Mouse (Mus musculus) neural tube, embryonic 15.5 days (tissue): ENCODE measurements around the gene Pi16. TPM values are rescaled to one million over a fixed set of nuclear protein-coding genes. Genes with fewer than 3 reads are reported as not detected.

Experiments used
- ATAC-seq: fragments of 200-750 bp; cut with Nextera tagmentation; 2 replicates; pipeline ENCODE4 v1.8.0; 2017; ENCODE audit warnings: mild to moderate bottlenecking, moderate TSS enrichment, moderate library complexity; ENCODE audit not compliant: low FRiP score
- H3K27ac ChIP-seq: fragments of 300-500 bp; sonication (generic); replicated peaks from 2 replicates; pipeline ENCODE4 v1.5.1; 2015; ENCODE audit warnings: mild to moderate bottlenecking, inconsistent platforms
- H3K27me3 ChIP-seq: fragments of 300-500 bp; sonication (generic); replicated peaks from 2 replicates; pipeline ENCODE4 v1.6.1; 2015; ENCODE audit warnings: inconsistent platforms
- H3K36me3 ChIP-seq: fragments of 300-500 bp; sonication (generic); 2 replicates; pipeline ENCODE4 v1.6.1; 2015; ENCODE audit warnings: inconsistent platforms
- H3K4me1 ChIP-seq: fragments of 300-500 bp; sonication (generic); 2 replicates; pipeline ENCODE4 v1.6.1; 2015; ENCODE audit warnings: inconsistent platforms
- H3K4me2 ChIP-seq: fragments of 300-500 bp; sonication (generic); 2 replicates; pipeline ENCODE4 v1.6.1; 2015; ENCODE audit warnings: inconsistent platforms, mild to moderate bottlenecking, moderate library complexity
- H3K4me3 ChIP-seq: fragments of 300-500 bp; sonication (generic); replicated peaks from 2 replicates; pipeline ENCODE4 v1.5.1; 2015; ENCODE audit warnings: mild to moderate bottlenecking, inconsistent platforms
- H3K9ac ChIP-seq: fragments of 300-500 bp; sonication (generic); replicated peaks from 2 replicates; pipeline ENCODE4 v1.6.1; 2015; ENCODE audit warnings: mild to moderate bottlenecking, inconsistent platforms
- H3K9me3 ChIP-seq: fragments of 300-500 bp; sonication (generic); replicated peaks from 2 replicates; pipeline ENCODE4 v1.6.1; 2016; ENCODE audit warnings: inconsistent platforms
- WGBS: fragments of 180-500 bp; shearing (Covaris S2); methylation state at CpG from one replicate; pipeline ENCODE4 v1.1.7; 2015; ENCODE audit warnings: mixed read lengths; 5-methylcytosine and 5-hydroxymethylcytosine counted together
- polyA plus RNA-seq: library from polyadenylated mRNA; unstranded; fragments of >200 nt; fragmentation: Nextera tagmentation; extraction: Ambion mirVana; gene quantifications from 2 replicates; pipeline ENCODE4 v1.2.1, GENCODE M21; 2015

Pi16 gene
- polyA plus RNA-seq, 1 experiment from 2014 or later: 2.8 TPM

DNA sequence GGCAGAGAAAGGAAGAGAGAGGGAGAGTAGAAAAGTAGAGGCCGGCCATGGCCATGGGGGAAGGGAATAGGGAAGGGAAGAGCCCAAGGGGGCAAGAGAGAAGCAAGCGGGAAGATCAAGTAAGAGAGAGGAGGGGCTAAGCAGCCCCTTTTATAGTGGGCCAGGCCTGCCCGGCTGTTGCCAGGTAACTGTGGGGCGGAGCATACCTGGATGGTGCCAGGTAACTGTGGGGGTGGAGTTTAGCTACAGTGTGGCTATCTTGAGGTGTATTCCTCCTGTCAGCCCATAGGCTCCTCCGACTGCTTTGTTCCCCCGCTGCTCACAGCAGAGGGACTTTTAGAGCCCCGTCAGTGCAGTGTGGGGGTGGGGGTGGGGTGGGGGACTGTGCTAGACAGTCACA, 51.2 kb downstream of the Pi16 start:
- Histone ChIP-seq H3K27ac (no peak overlapping the region), H3K9ac (no peak overlapping the region), H3K27me3 (no peaks in the 10 kb centered on the region), H3K36me3 (no peaks in the 10 kb centered on the region), H3K9me3 (no peaks in the 10 kb centered on the region), H3K4me3 (no peak overlapping the region), H3K4me1 (0 out of 2 replicates have a peak, but pooled peaks cover 7% of the 10 kb centered on the region), H3K4me2 (no peak overlapping the region)
- no peak for ATAC-seq
- WGBS: 13% methylated on average over 7 of the region's 7 CpGs

DNA sequence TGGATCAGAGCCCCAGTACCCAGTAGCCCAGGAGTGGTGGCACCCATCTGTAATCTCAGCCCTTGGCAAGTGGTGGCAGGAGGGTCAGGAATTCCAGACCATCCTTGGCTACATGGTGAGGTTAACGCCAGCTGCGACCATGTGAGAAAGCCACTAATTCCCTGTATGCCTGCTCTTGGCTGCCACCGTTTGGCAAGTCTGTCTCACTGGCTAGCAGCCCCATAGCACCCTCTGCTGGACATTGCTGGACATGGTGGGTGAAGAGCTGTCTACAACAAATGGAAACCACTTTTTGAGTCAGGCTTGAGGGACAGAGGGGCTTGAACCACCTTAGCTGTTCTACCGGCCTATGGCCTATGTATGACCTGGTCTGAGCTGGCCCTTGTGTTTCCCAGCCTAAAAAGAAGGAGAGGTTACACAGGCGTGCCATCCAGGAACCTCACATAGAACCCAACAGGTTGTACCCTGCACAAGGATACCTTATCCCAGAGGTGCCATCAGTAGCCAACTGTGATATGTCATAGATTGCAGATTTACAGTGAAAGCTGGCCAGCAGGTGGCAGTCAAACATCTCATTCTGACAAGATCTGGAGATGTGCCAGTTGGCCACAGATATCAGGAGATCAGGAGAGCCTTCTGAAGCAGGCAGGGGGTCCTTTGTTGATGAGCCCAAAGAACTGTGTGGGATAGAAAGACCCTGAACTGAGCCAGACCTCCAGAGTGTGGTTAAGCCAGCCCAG, 53.7 kb downstream of the Pi16 start:
- Histone ChIP-seq H3K4me2 (no peak overlapping the region), H3K4me1 (0 out of 2 replicates have a peak, but pooled peaks cover 7% of the 10 kb centered on the region), H3K9ac (no peak overlapping the region), H3K27ac (0 out of 2 replicates have a peak overlapping the region, but pooled peaks have one; percentile 51), H3K4me3 (no peak overlapping the region), H3K27me3 (no peaks in the 10 kb centered on the region), H3K36me3 (no peaks in the 10 kb centered on the region), H3K9me3 (no peaks in the 10 kb centered on the region)
- ATAC-seq: peak; percentile 36; the same call in 1 of the 2 replicates
- whole genome bisulfite sequencing: 11% methylated on average over 5 of the region's 5 CpGs

DNA sequence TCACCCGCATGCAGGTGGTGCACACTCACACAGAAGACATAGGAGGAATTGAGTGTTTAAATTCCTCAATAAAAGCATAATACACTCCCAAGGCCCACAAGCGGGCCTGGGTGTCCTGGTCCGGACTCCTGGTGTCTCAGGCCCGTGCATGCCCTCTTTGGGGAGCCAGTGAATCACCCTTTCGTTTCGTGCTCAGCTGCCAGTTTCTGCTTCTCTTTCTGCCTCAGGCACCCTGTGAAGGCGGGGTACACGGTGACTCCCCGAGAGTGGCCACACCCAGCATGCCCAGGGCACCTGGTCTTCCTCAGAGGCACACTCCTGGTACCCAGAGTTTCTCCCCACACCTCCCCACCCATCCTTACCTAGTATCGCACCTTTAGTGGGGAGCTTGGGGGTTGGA, 58.4 kb downstream of the Pi16 start:
- H3K4me1 ChIP-seq: 0 out of 2 replicates have a peak, but pooled peaks cover under 1% of the 10 kb centered on the region
- WGBS: 80% methylated on average over 10 of the region's 10 CpGs

DNA sequence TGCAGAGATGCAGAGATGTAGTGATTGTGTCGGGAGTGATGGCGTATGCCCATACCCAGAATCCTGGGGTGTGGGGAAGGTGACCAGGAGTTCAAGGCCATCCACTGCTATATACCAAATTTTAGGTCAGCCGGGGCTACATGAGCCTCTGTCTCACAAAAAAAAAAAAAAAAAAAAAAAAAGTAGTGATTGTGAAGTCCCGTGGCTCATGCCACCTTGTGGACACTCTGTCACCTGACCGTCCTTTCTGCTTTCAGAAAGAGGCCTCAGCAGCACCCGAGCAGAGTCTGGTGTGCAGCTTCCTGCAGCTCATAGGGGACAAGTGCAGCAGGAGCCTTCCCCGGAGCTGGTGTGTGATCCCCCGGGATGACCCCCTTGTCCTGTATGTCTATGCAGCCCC, 60.6 kb downstream of the Pi16 start:
- no peak for ATAC-seq
- H3K9me3 ChIP-seq: no peaks in the 10 kb centered on the region
- WGBS: 69% methylated on average over 8 of the region's 8 CpGs

More for the DNA sequence above, 58.4 kb downstream of the Pi16 start:
- ATAC-seq: no peak
- H3K9ac ChIP-seq: no peak overlapping the region
- H3K36me3 ChIP-seq: no peaks in the 10 kb centered on the region
- no peaks in the 10 kb centered on the region for H3K9me3 ChIP-seq
- H3K27me3 ChIP-seq: no peaks in the 10 kb centered on the region
- H3K4me2 ChIP-seq: no peak overlapping the region
- no peak overlapping the region for H3K27ac ChIP-seq
- H3K4me3 ChIP-seq: no peak overlapping the region

More for the DNA sequence above, 60.6 kb downstream of the Pi16 start:
- Histone ChIP-seq H3K4me1 (no peaks in the 10 kb centered on the region), H3K27me3 (no peaks in the 10 kb centered on the region), H3K36me3 (no peaks in the 10 kb centered on the region), H3K27ac (no peak overlapping the region), H3K4me2 (no peak overlapping the region), H3K9ac (no peak overlapping the region), H3K4me3 (no peak overlapping the region)

Other genes with a start within 250 kb of the Pi16 start
- gene Cdkn1a, start 226.7 kb upstream of the Pi16 start, polyA plus RNA-seq: 99.0 and 99.7 TPM in 2 replicates
- 0.15 and 3.7 TPM in 2 replicates for gene Rab44, start 203.5 kb upstream of the Pi16 start, polyA plus RNA-seq
- gene Cpne5, start 79.5 kb upstream of the Pi16 start, polyA plus RNA-seq: 56.0 and 61.2 TPM in 2 replicates
- gene Ppil1, start 53.5 kb upstream of the Pi16 start, polyA plus RNA-seq: 106 and 119 TPM in 2 replicates
- 111 and 116 TPM in 2 replicates for gene BC004004, start 48.9 kb upstream of the Pi16 start, polyA plus RNA-seq
- gene Mtch1, start 30.3 kb downstream of the Pi16 start, polyA plus RNA-seq: 453 and 482 TPM in 2 replicates
- 3.7 and 9.8 TPM in 2 replicates for gene Fgd2, start 43.2 kb downstream of the Pi16 start, polyA plus RNA-seq
- 9.0 and 15.8 TPM in 2 replicates for gene Pim1, start 173.1 kb downstream of the Pi16 start, polyA plus RNA-seq
- gene Gm17657, start 232.0 kb downstream of the Pi16 start, polyA plus RNA-seq: not detected in 2 replicates
- gene Tbc1d22b, start 232.1 kb downstream of the Pi16 start, polyA plus RNA-seq: 25.7 and 29.4 TPM in 2 replicates
- gene Tmem217, start 234.7 kb downstream of the Pi16 start, polyA plus RNA-seq: 1.2 and 1.5 TPM in 2 replicates